Mouse (Mus musculus) bone marrow macrophage, adult 2 months (primary cell): ENCODE measurements around the gene Tspan32.

ENCODE experiments used
- CTCF ChIP-seq: IDR thresholded peaks from 2 replicates; pipeline ENCODE4 v1.5.1; 2012; ENCODE audit warnings: low read depth, mild to moderate bottlenecking, low read length, moderate library complexity
- POLR2A ChIP-seq: IDR thresholded peaks from 2 replicates; pipeline ENCODE4 v1.6.1; 2012; ENCODE audit warnings: mild to moderate bottlenecking, low read depth, low read length, borderline replicate concordance

- TF ChIP-seq POLR2A (no peak), CTCF (0 out of 2 replicates have a peak, but pooled peaks have one; percentile 14)
Measured at GRCm38 (mm10) chr7:143068316-143068881, 63.6 kb downstream of the Tspan32 start.
